Comparison of ENCODE assay signal across 8 mouse cellular contexts in genomic region chr15:82148510-82148911, GRCm38 (mm10). TPM values are rescaled to one million over a fixed set of nuclear protein-coding genes. Genes with fewer than 3 reads are reported as not detected.
DNase-seq lines count a peak whose midpoint lies in the region; ATAC-seq and TF ChIP-seq lines count a peak whose summit lies in the region.

No protein-coding gene starts in this region.

- peak overlapping the region; percentile 87 for H3K4me3 ChIP-seq in layer of hippocampus, adult 2 months
- peak overlapping the region; percentile 67 for H3K4me3 ChIP-seq in myocyte

- H3K79me2 ChIP-seq in myocyte (ENCODE audit: control insufficient read depth, insufficient read depth) = peaks cover 58% of the 10 kb centered on the region

- TF ChIP-seq POLR2A in myocyte (IDR thresholded peaks at IDR 0.05; ENCODE audit: insufficient read length, low read depth) = no peak

- ATAC-seq in inflammation-experienced regulatory T-cells, adult 6 months = no peak

- no peak for TF ChIP-seq CTCF in layer of hippocampus, adult 2 months (conservative IDR thresholded peaks at IDR 0.05)

- no peak for DNase-seq in layer of hippocampus, adult 2 months (ENCODE audit: low spot score in 2 of 2)
- no peak for DNase-seq in layer of hippocampus, postnatal 10 days (ENCODE audit: low spot score in 2 of 2)
- peak; percentile 46 for DNase-seq in c-Kit-negative CD71-positive TER-119-positive erythroid progenitor cells, embryonic 14.5 days (ENCODE audit: low read depth, low spot score)
- peak; percentile 77 for DNase-seq in induced T-regulatory cell, adult 2 months (ENCODE audit: low read depth)
- no peak for DNase-seq in gastrocnemius, postnatal 4 days (ENCODE audit: low spot score in 2 of 2)
- no peak for DNase-seq in cerebellum, adult 9-11 months

- H3K27ac ChIP-seq in layer of hippocampus, adult 2 months = peak overlapping the region; percentile 98

- H3K4me2 ChIP-seq in myocyte (ENCODE audit: low read depth) = peak overlapping the region; percentile 88

- H3K36me3 ChIP-seq in myocyte (ENCODE audit: control insufficient read depth, insufficient read depth) = peaks cover 19% of the 10 kb centered on the region

- no peaks in the 10 kb centered on the region for H3K27me3 ChIP-seq in myocyte (ENCODE audit: control insufficient read depth, insufficient read depth, insufficient read length)

- peak overlapping the region; percentile 48 for H3ac ChIP-seq in myocyte (ENCODE audit: control insufficient read depth, insufficient read length)

TF ChIP-seq in myocyte, 11 proteins besides CTCF, POLR2A, EP300 and RAD21:
- TF ChIP-seq CEBPB (IDR thresholded peaks at IDR 0.05; ENCODE audit: insufficient read depth, poor library complexity, severe bottlenecking) (no peak), MAX (IDR thresholded peaks at IDR 0.05; ENCODE audit: low read depth) (no peak), POLR2AphosphoS2 (IDR thresholded peaks at IDR 0.05; ENCODE audit: insufficient read length, low read depth) (no peak), TCF12 (IDR thresholded peaks at IDR 0.05; ENCODE audit: insufficient read depth, poor library complexity, severe bottlenecking) (no peak), USF1 (IDR thresholded peaks at IDR 0.05; ENCODE audit: low read depth) (no peak), E2F4 (IDR thresholded peaks at IDR 0.05; ENCODE audit: insufficient read depth) (no peak), TCF3 (IDR thresholded peaks at IDR 0.05; ENCODE audit: insufficient read length, low read depth) (no peak), SRF (IDR thresholded peaks at IDR 0.05; ENCODE audit: control insufficient read depth, insufficient read length, low read depth) (no peak), MYOD1 (IDR thresholded peaks at IDR 0.05; ENCODE audit: control insufficient read depth in 1 of 3, insufficient read length in 2 of 3, low read depth in 2 of 3) (no peak), REST (IDR thresholded peaks at IDR 0.05; ENCODE audit: insufficient read depth, insufficient read length) (no peak), MYOG (IDR thresholded peaks at IDR 0.05; ENCODE audit: control insufficient read depth in 1 of 3, insufficient read depth in 1 of 3, insufficient read length in 2 of 3, low read depth in 2 of 3) (no peak)

RNA-seq across cellular contexts. Expression of gene Srebf2, which starts 1.5 kb away (rescaled TPM):
- total RNA-seq in layer of hippocampus, adult 2 months (2021) = 100 to 1,000 TPM; 162 to 165 TPM
- total RNA-seq in layer of hippocampus, postnatal 10 days (2021) = 100 to 1,000 TPM; 191 to 198 TPM
- 285 TPM for polyA plus RNA-seq in myocyte (2012; fragmentation: generic; extraction: Trizol)
- 10 to 100 TPM; 28.4 to 42.6 (median 35.6) TPM for polyA plus RNA-seq in inflammation-experienced regulatory T-cells, adult 6 months (2017; shearing (Covaris generic))
- 10 to 100 TPM; 77.9 to 96.4 TPM for total RNA-seq in gastrocnemius, postnatal 4 days (2021)

RNA-seq across cellular contexts. Expression of gene Ccdc134, which starts 20.8 kb away (rescaled TPM):
- total RNA-seq in layer of hippocampus, adult 2 months (2021) = 10 to 100 TPM; 10.2 to 15.4 TPM
- total RNA-seq in layer of hippocampus, postnatal 10 days (2021) = 10 to 100 TPM; 10.7 to 13.5 TPM
- 82.1 TPM for polyA plus RNA-seq in myocyte (2012; fragmentation: generic; extraction: Trizol)
- polyA plus RNA-seq in inflammation-experienced regulatory T-cells, adult 6 months (2017; shearing (Covaris generic)) = 10 to 100 TPM; 19.9 to 26.0 (median 20.8) TPM
- 10 to 100 TPM; 45.5 to 49.4 TPM for total RNA-seq in gastrocnemius, postnatal 4 days (2021)

Comparison
In these comparisons a context has a peak if more than half of its experiments do, and no peak if none do; other contexts are left out.
1. DNase-seq: peak in c-Kit-negative CD71-positive TER-119-positive erythroid progenitor cells, embryonic 14.5 days (single experiment) and induced T-regulatory cell, adult 2 months (single experiment); none in layer of hippocampus, adult 2 months (0 of 2), layer of hippocampus, postnatal 10 days (0 of 2), gastrocnemius, postnatal 4 days (0 of 2) and cerebellum, adult 9-11 months (single experiment).